Mouse (Mus musculus) liver, embryonic 11.5 days (tissue): ENCODE results near the gene Smoc1. TPM values are rescaled to one million over a fixed set of nuclear protein-coding genes. Genes with fewer than 3 reads are reported as not detected.

Experiments used
- ATAC-seq: fragments of 200-750 bp; cut with Nextera tagmentation; replicated peaks from 2 replicates; pipeline ENCODE4 v1.8.0; 2017; ENCODE audit warnings: moderate number of reproducible peaks, mild to moderate bottlenecking, moderate TSS enrichment, moderate library complexity; ENCODE audit not compliant: low FRiP score
- DNase-seq: peaks from one replicate; pipeline ENCODE4 v3.0.0-alpha.2; 2017; ENCODE audit warnings: low spot score
- H3K27ac ChIP-seq: fragments of 300-500 bp; sonication (generic); 2 replicates; pipeline ENCODE4 v1.5.1; 2014; ENCODE audit warnings: mild to moderate bottlenecking, low read depth, low read length, control low read depth
- H3K27me3 ChIP-seq: fragments of 300-500 bp; sonication (generic); replicated peaks from 2 replicates; pipeline ENCODE4 v1.6.1; 2014; ENCODE audit warnings: low read length, mixed read lengths; ENCODE audit not compliant: control insufficient read depth, insufficient read depth
- H3K36me3 ChIP-seq: fragments of 300-500 bp; sonication (generic); 2 replicates; pipeline ENCODE4 v1.6.1; 2014; ENCODE audit warnings: mild to moderate bottlenecking, low read length, moderate library complexity, mixed read lengths; ENCODE audit not compliant: control insufficient read depth, insufficient read depth
- H3K4me1 ChIP-seq: fragments of 300-500 bp; sonication (generic); replicated peaks from 2 replicates; pipeline ENCODE4 v1.6.1; 2014; ENCODE audit warnings: low read length, mixed read lengths; ENCODE audit not compliant: control insufficient read depth, insufficient read depth
- H3K4me2 ChIP-seq: fragments of 300-500 bp; sonication (generic); 2 replicates; pipeline ENCODE4 v1.6.1; 2014; ENCODE audit warnings: mild to moderate bottlenecking, control low read depth, moderate library complexity
- H3K4me3 ChIP-seq: fragments of 300-500 bp; sonication (generic); 2 replicates; pipeline ENCODE4 v1.5.1; 2014; ENCODE audit warnings: low read depth, low read length, control low read depth
- H3K9ac ChIP-seq: fragments of 300-500 bp; sonication (generic); 2 replicates; pipeline ENCODE4 v1.6.1; 2014; ENCODE audit warnings: low read depth, low read length, control low read depth
- H3K9me3 ChIP-seq: fragments of 300-500 bp; sonication (generic); 2 replicates; pipeline ENCODE4 v1.6.1; 2016; ENCODE audit warnings: low read length, inconsistent platforms, mixed read lengths; ENCODE audit not compliant: control insufficient read depth
- WGBS: fragments of 180-500 bp; shearing (Covaris S2); extraction: QIAGEN DNeasy Blood & Tissue Kit; methylation state at CpG from one replicate; pipeline ENCODE4 v1.1.7; 2014; 5-methylcytosine and 5-hydroxymethylcytosine counted together
- microRNA-seq: library from miRNA; unstranded; fragments of <30 nt; microRNA quantifications from one replicate; pipeline ENCODE4, GENCODE M21; 2017; ENCODE audit warnings: borderline number of aligned reads
- polyA plus RNA-seq: library from polyadenylated mRNA; unstranded; fragments of >200 nt; fragmentation: Nextera tagmentation; extraction: Ambion mirVana; gene quantifications from 2 replicates; pipeline ENCODE4 v1.2.1, GENCODE M21; 2014

Gene Smoc1
- polyA plus RNA-seq, 1 experiment from 2014 or later: 10.9 TPM

DNA sequence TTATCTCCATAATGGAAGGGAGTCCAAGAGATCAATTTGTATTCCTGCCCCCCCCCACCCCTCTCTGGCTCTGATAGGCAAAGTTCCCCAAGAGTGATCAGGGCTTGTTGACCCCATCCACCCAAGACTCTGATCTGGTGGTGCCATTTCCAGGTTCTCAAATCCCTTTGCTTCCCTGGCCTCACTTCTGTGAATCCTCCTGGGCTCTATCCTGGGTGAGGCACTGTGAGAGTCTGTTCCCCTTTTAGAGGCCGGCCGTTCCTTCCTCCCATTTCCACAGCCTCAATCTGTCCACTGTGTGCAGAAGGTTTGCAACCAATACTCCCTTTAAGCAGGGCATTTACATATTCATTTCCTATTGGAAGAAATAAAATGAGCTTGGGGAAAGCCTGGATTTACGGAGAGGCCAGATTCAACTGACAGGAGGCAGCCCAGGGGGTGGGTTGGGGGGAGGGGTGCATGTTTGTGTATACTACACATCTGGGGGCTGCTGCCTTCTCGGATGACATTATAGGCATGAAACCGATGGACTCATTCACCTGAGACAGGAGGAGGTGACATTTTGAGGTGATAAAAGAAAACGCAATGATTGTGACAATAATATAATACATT is 199.5 kb downstream of the Smoc1 start:
- Histone ChIP-seq H3K9ac (no peak overlapping the region), H3K4me2 (no peak overlapping the region), H3K4me1 (no peaks in the 10 kb centered on the region), H3K27me3 (no peaks in the 10 kb centered on the region), H3K9me3 (no peaks in the 10 kb centered on the region), H3K27ac (no peak overlapping the region), H3K36me3 (no peaks in the 10 kb centered on the region), H3K4me3 (no peak overlapping the region)
- DNase-seq: no peak
- WGBS: 40% methylated on average over 6 of the region's 6 CpGs
- no peak for ATAC-seq

DNA sequence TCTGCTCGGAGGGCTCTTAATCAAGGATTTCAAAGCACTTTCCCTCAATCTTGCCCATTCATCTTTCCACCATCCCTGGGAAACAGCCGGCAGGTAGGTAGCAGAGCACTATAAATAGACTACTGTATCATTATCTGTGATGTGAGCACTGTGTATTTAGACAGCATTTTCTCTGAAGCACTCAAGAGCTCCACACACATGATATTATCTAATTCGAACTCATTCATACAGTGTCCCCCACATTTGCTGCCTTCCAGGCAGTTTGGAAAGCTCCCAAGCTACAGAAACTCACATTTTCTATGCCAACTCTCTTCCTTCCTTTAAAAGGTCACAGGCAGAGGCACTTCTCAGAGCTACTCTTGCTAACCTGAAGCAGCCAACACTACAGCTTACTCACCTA is 200.0 kb downstream of the Smoc1 start:
- no peak overlapping the region for H3K9ac ChIP-seq
- no peaks in the 10 kb centered on the region for H3K9me3 ChIP-seq
- no peak for DNase-seq
- no peaks in the 10 kb centered on the region for H3K36me3 ChIP-seq
- H3K4me2 ChIP-seq: no peak overlapping the region
- H3K4me1 ChIP-seq: no peaks in the 10 kb centered on the region
- 65% methylated on average over 3 of the region's 3 CpGs for WGBS
- no peak overlapping the region for H3K4me3 ChIP-seq
- H3K27ac ChIP-seq: no peak overlapping the region
- no peaks in the 10 kb centered on the region for H3K27me3 ChIP-seq
- no peak for ATAC-seq

DNA sequence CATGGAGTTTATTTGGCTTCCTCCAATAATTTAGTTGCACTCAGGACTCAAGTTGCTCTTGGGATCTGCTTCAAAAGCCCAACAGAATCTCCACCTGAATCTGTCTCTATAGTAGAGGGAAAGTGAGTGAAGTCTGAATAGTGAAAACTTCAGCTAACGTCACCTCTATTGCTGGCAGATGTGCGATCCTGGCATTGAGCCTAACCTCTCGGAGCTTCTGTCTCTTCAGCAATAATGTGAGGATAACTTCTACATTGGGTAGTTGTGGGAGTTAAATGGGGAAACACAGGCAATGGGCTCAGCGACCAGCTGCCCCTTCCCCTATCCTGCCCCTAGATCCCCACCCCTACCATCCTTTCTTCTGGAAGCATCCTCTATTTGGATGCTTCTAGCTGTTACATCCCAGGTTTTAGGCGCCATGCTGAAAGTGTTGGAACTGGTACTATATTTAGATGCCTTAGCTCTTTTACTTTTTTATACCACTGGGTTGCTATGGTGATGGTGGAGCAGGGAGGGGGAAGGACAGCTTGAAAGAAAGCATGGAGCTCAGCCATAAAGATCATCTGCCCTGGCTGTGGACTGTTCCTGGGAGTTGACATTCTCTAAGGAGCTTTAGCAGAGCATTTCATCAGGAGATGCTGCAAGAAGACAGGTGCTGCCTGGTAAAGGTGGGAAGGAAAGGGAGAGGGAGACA is 201.3 kb downstream of the Smoc1 start:
- DNase-seq (no peak), ATAC-seq (no peak)
- H3K4me2 ChIP-seq: no peak overlapping the region
- H3K36me3 ChIP-seq: no peaks in the 10 kb centered on the region
- no peaks in the 10 kb centered on the region for H3K27me3 ChIP-seq
- H3K4me3 ChIP-seq: no peak overlapping the region
- whole genome bisulfite sequencing: 77% methylated on average over 5 of the region's 5 CpGs
- no peak overlapping the region for H3K9ac ChIP-seq
- H3K4me1 ChIP-seq: no peaks in the 10 kb centered on the region
- H3K9me3 ChIP-seq: no peaks in the 10 kb centered on the region
- H3K27ac ChIP-seq: no peak overlapping the region

DNA sequence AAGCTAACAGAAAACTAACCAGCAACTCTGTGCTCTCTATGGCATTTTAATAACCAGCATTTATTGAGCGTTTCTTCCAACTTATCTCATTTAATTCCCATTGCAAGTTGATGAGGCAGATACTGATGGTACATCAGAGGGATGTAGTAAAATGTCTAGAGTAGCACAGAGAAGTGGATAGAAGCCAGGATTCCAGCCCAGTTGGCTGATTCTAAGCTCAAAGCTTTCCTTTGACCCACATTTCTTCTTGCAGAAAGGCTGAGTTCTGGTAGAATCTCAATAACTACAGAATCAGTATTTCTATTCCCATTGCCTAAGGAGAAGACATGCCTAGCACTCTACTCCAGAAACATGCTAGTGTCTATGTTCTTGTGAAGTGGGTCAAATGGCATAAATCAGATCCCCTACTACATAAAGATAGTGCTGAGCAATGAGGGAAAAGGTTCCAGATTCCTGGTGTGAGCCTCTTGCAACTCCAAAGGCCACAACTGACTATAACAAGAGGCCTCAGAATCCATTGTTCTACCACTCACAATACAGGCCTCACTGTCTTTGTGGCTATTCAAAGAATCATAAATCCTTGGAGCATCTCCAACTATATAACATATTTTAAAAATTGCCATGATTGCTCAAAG is 207.3 kb downstream of the Smoc1 start:
- WGBS: 74% methylated on average over 1 of the region's 1 CpGs
- Histone ChIP-seq H3K9ac (no peak overlapping the region), H3K4me2 (no peak overlapping the region), H3K36me3 (no peaks in the 10 kb centered on the region), H3K4me1 (no peaks in the 10 kb centered on the region), H3K27ac (no peak overlapping the region), H3K9me3 (no peaks in the 10 kb centered on the region), H3K4me3 (no peak overlapping the region), H3K27me3 (no peaks in the 10 kb centered on the region)
- ATAC-seq (no peak), DNase-seq (no peak)

DNA sequence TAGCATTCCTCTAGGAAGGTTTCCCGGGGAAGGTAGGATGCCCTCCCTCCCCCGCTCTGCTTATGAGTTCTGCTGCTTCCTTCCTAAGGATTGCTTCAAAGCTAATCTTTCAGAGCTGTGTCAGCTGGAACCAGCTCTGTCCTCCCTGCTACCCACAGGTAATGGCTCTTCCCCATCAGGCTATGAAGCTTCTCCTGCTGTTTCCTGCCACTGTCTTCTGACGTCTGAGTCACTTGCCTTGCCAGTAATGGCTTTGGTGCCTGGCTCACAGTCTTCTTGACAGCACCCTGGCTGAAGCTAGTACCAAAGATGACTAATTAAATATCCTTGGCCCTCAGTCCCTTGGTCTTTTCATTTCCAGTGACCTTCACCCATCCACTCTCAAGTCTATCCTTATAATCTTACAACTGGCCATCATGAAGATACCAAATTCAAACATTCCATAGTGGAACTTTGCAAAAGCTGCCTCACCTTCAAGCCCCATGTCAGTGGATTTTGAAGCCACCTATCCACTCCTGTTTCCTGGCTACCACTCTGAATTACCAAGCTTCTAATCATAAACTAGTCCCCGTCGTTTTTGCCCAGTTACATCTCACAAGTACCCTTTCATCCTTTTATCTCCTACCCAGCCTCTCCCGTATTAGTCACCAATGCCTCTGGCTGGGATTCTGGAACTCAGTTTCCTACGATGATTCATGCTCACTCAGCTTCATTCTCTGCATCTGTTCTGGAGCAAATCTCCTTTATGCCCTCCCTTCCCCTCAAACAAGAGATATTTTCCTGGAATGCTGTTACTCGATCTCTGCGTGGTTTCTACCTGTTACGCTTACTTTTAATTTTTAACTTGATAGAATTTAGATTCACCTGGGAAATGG is 209.1 kb downstream of the Smoc1 start:
- ATAC-seq: no peak
- Histone ChIP-seq H3K36me3 (no peaks in the 10 kb centered on the region), H3K9me3 (no peaks in the 10 kb centered on the region), H3K27ac (no peak overlapping the region), H3K4me3 (no peak overlapping the region), H3K27me3 (no peaks in the 10 kb centered on the region), H3K4me2 (no peak overlapping the region), H3K9ac (no peak overlapping the region), H3K4me1 (no peaks in the 10 kb centered on the region)
- DNase-seq: no peak
- 75% methylated on average over 10 of the region's 10 CpGs for WGBS

Small RNA genes within 50 kb of the gene (microRNA-seq; reads per million reads assigned to microRNA genes)
- gene Mir3067: 2.5 reads per million

Other genes starting within 250 kb of the Smoc1 start
- gene Susd6, start 236.3 kb upstream of the Smoc1 start, polyA plus RNA-seq: 21.5 and 21.7 TPM in 2 replicates
- 423 and 425 TPM in 2 replicates for gene Srsf5, start 81.3 kb upstream of the Smoc1 start, polyA plus RNA-seq
- 0.47 and 0.95 TPM in 2 replicates for gene Slc10a1, start 58.1 kb upstream of the Smoc1 start, polyA plus RNA-seq